Mouse (Mus musculus): ENCODE results near the gene Bsdc1.

DNA sequence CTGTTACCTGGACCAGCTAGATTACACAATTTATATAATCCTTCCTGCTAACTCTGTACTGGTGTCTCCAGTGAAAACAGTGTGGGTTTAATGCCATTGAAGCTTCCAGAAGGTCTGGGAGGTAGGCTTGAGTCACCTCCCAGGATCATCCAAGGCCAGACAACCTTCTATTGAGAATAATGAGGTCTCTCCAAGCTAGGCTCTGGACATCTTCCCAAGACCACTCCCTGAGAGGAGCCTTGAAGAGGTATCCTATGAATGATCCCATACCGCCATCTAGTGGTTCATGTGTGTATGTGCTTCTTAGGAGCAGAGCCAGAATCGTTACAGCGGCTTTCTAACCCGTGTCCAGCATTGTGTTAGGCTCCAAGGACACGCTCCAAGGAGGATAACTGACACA lies 6.1 kb upstream of the Bsdc1 start:
- TF ChIP-seq POLR2A (IDR thresholded peaks at IDR 0.05; ENCODE audit: low read depth, low read length) (no peak), CTCF (IDR thresholded peaks at IDR 0.05; ENCODE audit: extremely low read depth, insufficient read depth, insufficient read length, insufficient replicate concordance) (peak; percentile 71; the same call in 1 of the 2 replicates)
